In genomic region chr15:11748306-11748705, GRCm38 (mm10) we compare ENCODE assay signal across 22 mouse cellular contexts.
"Had no signal": no experiment of that assay in that cellular context is flagged by ENCODE, and none has a peak within 500 bp of the region (broad histone marks: within the 10 kb centered on the region; RNA-seq: fewer than 3 reads in every experiment).

No protein-coding gene starts in this region.

- ATAC-seq: forebrain, embryonic 13.5 days; forebrain, embryonic 14.5 days; forebrain, embryonic 15.5 days; forebrain, embryonic 16.5 days; forebrain, postnatal 0 days had no signal

- DNase-seq: cerebellum, adult 2 months; cerebellum, adult 8-10 months; cerebellum, adult 9-10 months; cerebellum, adult 9-11 months; cerebellum, postnatal 10 days; cerebellum, postnatal 14 days; cerebellum, postnatal 25 days; cerebellum, postnatal 36 days; embryo, embryonic 11 days; forebrain, postnatal 0 days; gastrocnemius, adult 2 months; gastrocnemius, postnatal 10 days; gastrocnemius, postnatal 14 days; gastrocnemius, postnatal 25 days; gastrocnemius, postnatal 36 days; heart, adult 11 months; heart, adult 18-20 months; heart, adult 2 months had no signal
